Mouse (Mus musculus): ENCODE results near the gene Zfp382.
"Not testable (repeated sequence)": the region's sequence is repeated elsewhere in the genome, so short reads cannot be mapped to it uniquely, and the experiment has no call there.

DNA sequence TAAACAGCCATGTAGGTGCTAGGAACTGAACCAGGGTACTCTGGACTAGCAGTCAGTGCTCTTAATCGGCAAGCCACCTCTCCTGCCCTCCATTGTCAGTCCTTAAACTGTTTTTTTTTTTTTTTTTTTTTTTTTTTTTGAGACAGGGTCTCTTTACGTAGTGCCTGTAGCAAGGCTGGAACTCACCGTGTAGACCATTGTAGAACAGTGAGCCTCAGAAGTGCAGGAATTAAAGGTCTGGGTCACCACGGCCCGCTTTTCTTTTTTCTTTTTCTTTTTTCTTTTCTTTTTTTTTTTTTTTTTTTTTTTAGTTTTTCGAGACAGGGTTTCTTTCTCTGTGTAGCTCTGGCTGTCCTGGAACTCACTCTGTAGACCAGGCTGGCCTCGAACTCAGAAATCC lies 61.4 kb downstream of the Zfp382 start:
- TF ChIP-seq POLR2A (IDR thresholded peaks at IDR 0.05; ENCODE audit: borderline replicate concordance, control insufficient read depth, low read depth, low read length); CTCF (IDR thresholded peaks at IDR 0.05; ENCODE audit: control insufficient read depth, insufficient read depth, low read length): not testable (repeated sequence)
